Mouse (Mus musculus): ENCODE measurements at regions not wholly inside any gene's neighbourhood (a gene's known extent, or its start where the extent isn't known, plus 50 kb on each side); places are given as distances from the start of the nearest gene placed in this dataset.

GRCm38 (mm10) chr8:78877423-78877822 is 56.5 kb upstream of the Lsm6 start:
- no peak for DNase-seq (ENCODE audit: low read depth)

DNA sequence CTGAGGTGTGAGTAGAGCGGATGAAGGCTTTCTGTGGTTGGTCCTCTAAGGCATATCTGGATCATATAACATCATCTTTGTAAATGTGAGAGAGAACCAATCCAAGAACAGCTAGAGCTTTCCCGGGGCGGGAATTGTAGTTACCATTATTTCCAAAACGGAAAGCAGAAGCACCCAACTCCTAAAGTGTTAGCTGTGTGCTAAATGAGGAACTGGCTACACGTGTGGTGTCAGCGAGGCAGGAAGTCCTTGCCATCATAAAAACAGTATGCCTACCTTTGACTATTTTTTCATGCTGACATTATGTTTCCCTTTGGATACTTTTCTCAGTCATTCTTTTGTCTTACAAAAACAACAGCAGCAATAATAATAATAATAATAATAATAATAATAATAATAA is 68.8 kb upstream of the Lsm6 start:
- DNase-seq (ENCODE audit: low read depth) = no peak

- DNase-seq (ENCODE audit: low read depth) = peak; percentile 21
These were observed 69.6 kb upstream of the Lsm6 start for GRCm38 (mm10) chr8:78890571-78890970.

GRCm38 (mm10) chr8:78899887-78900286 is 78.9 kb upstream of the Lsm6 start:
- peak; percentile 87 for DNase-seq (ENCODE audit: low read depth)

DNA sequence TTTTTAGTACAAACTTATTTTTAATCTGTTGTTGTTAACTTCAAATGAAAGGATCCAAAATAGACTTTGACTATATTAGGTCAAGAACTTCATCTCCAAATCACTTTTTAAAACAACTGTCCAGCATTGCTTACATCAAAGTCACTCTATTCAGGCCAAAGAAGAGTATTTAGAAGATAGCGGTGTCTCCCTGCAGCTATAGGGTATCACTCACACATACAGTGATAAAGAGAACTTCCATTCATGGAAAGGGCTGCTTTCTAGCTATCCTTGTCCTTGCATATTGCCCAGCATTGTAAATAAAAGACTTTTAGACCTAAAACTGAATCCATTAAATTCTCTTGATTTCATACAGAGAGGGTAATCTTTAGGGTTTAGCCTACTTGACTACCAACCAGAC is 82.1 kb upstream of the Lsm6 start:
- DNase-seq (ENCODE audit: low read depth) = no peak

- DNase-seq (ENCODE audit: low read depth) = no peak
These were observed 87.0 kb upstream of the Lsm6 start for GRCm38 (mm10) chr8:78907918-78908317.

- no peak for DNase-seq (ENCODE audit: low read depth)
These were observed 90.4 kb upstream of the Lsm6 start for GRCm38 (mm10) chr8:78911288-78911873.

DNA sequence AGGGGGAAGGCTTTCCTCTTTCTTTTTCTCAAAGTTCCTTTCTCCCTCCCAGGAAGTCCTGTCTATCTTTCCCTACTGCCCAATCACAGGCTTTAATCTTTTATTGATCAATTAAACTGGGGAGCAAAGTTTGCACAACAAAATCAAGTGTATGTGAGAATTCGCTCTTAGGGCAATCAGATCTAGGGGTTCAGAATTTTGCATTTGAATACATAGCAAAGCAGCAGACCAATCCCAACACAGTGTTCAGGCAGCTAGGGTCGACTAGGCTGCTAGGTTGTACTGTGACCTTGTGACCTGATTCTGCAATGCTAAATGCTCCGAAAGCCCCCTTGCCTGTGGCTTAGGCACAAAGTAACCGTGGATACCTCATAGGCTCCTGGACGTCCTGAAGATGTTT is 91.5 kb upstream of the Lsm6 start:
- no peak for DNase-seq (ENCODE audit: low read depth)

DNA sequence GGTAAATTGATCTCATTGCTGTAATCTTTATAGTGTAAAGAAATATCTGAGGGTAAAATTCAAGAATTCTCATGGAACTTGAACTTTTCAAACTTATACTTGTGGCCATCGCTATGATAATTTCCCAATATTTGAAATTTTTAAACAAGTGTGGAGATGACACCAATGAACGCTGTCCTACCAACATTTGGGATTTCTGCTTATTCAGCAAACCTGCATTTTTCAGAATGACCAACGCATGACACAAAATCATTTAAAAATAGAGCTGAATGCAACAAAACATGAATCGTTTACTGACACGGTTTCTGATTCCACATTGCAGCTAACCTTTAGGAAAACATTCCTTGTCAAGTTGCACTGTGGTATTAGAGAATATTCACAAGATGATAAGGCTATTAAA is 92.9 kb upstream of the Lsm6 start:
- no peak for DNase-seq (ENCODE audit: low read depth)

DNA sequence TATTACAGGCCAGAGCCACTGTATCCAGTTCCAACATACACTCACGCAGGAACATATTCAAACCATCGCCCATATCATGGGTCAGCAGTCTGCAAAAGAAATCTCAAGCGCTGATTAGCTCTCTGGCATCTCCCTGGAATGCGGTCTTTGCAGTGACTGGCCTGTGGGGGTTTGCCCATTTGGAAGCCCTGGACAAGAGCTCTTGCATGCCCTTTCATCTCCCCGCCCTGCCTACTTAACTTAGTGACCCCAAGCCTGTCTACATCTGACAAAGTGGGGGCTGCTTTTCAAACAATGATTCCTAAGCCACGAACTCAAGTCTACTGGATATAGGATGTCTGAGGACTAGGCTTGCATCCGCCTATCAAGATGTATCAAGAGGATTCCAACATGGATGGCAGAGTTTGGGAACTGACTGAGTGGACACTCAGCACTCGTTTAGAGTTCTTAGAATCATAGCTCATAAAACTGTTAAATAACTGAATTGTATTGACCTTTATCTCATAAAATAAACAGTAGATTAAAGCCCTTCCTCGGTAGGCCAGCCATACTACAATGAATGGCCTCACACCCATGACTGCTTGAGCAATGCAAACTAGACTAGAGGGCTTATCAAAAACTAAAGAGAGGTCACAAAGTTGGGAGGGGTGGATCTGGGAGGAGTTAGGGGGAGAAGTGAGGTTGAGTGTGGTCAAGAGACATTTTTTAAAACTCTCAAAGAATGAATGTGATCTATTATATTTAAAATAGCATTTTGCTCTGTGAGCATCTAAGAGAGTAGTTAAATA is 97.4 kb upstream of the Zfp827 start:
- DNase-seq (ENCODE audit: low read depth) = no peak

DNA sequence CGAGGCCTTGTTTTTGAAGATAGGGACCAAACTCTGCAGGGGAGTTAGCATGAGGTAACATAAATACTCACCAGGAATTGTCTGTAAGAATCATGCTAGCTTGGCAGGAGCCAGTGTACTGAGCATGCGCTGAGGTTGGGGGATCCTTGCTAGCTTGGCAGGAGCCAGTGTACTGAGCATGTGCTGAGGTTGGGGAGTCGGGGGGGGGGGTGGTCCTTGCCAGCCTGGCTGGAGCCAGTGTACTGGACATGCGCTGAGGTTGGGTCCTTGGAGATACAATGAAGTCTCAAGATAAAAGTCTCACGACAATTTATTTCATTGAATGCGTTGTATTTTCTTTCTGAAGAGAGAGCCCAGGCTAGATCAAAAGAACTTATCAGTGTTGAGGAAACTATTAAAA is 96.2 kb upstream of the Zfp827 start:
- DNase-seq (ENCODE audit: low read depth) = no peak

- DNase-seq (ENCODE audit: low read depth) = peak; percentile 8
These were observed 88.2 kb upstream of the Zfp827 start for GRCm38 (mm10) chr8:78940049-78940448.

DNA sequence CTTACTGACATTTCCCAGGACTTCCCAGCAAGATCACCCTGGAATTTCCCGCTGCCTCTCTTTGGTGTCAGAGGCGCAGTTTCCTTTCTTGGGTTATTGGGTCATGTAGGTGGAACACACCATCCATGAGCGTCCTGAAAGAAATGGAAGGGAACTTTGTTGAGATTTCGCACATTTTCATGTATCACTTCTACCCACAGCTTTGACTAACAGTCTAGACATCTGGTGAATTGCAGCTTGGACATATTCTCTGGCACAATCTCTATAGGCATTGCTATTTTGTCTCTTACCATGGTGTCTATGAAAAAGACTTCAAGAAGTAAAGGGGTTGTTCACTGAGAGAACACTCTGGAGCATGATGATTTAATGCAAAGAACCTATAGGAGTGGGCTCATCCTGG is 86.7 kb upstream of the Zfp827 start:
- DNase-seq (ENCODE audit: low read depth) = no peak

DNA sequence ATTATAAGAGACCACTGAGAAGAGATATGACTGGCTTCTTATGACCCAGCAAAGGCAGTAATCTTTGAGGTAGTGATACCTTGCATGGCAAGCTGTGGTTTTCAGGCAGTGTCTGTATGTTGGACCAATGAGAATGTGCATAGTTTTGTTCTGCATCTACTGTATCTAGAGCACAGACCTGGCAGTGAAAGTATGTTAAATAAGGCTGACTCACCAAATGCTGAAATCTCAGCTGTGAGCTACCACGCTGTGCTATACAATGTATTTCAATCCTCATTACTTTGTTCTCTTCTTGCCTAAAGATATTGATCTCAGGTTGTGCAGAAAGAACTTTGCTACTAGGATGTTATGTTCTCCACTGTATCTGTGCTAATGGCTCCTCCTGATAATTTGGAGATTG is 83.9 kb upstream of the Zfp827 start:
- peak; percentile 14 for DNase-seq (ENCODE audit: low read depth)

DNA sequence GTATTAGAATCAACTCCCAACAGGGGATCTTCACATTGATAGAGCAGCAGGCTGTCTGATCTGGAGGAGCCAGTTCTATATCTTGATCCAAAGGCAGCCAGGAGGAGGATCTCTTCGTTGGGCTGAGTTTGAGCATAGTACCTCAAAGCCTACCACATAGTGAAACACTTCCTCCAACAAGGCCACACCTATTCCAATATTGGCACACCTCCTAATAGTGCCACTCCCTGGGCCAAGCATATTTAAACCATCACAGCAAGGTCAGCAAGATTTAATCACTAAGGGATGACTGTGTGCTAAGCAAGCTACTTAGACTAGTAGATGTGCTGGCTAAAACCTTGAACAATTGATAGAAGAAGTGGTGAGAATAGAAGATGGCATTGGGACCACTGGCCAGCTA is 82.6 kb upstream of the Zfp827 start:
- DNase-seq (ENCODE audit: low read depth) = no peak

GRCm38 (mm10) chr8:78946085-78946484 is 82.2 kb upstream of the Zfp827 start:
- no peak for DNase-seq (ENCODE audit: low read depth)

DNA sequence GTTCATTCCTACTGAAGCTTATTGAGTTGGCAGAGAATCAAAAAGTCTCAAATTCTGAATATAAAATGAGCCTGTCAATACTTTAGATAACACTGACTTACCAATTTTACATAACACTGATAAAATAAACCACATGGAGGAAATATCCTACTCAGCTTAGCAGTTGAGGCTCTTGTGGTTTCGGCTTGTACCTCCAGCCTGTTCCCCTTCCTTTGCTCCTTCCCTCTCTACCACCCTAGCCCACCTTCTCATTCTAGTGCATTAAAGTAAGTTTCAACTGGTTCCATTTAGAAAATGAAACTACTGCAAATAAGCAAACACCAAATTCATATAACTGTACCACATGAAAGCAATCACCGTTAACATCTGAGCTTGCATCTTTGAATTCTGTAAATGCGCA is 53.2 kb upstream of the Zfp827 start:
- DNase-seq (ENCODE audit: low read depth) = no peak
